In the genomic region with DNA sequence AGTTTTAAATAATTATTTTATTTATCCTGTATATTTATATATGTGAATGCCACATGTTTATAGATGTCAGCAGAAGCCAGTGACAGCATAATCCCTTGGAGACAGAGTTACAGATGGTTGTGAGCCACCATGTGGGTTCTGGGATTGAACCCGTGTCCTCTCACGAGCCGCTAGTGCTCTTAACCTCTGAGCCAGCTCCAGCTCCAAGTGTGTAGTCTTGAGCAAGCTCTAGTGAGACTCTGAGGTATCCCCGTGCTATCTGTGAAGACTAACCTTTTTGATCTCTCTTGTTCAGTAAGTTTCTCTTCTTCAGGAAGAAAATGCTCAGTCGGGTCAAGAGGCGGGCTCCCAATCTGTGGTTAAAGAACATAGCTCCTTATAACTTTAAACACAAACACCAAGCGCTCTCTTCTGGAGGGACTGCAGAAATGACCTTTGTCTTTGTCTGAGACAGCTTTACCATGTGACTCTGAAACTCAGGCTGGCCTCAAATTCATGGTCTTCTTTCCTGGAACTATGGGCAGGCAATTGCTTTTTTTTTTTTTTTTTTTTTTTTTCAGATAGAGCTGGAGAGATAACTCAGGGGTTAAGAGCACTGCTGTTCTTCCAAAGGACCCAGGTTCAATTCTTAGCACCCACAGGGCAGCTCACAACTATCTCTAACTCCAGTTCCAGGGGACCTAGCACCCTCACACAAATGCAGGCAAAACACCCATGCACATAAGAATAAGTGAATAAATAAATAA, we compare ENCODE assay signal across 24 mouse cellular contexts. TPM values are rescaled to one million over a fixed set of nuclear protein-coding genes. Genes with fewer than 3 reads are reported as not detected.
DNase-seq lines count a peak whose midpoint lies in the region; ATAC-seq lines count a peak whose summit lies in the region.
"Had no signal": no experiment of that assay in that cellular context is flagged by ENCODE, and none has a peak within 500 bp of the region (broad histone marks: within the 10 kb centered on the region; RNA-seq: fewer than 3 reads in every experiment).

No protein-coding gene starts in this region.

- no peak overlapping the region for H3K4me3 ChIP-seq in kidney, embryonic 14.5 days (ENCODE audit: low read length)
- no peak overlapping the region for H3K4me3 ChIP-seq in kidney, embryonic 16.5 days (ENCODE audit: low read length)
- no peak overlapping the region for H3K4me3 ChIP-seq in intestine, embryonic 16.5 days (ENCODE audit: low read length)
- H3K4me3 ChIP-seq in hindbrain, embryonic 16.5 days (ENCODE audit: low read length): no peak overlapping the region
- H3K4me3 ChIP-seq: forebrain, embryonic 13.5 days; heart, embryonic 13.5 days; midbrain, embryonic 12.5 days; neural tube, embryonic 13.5 days had no signal

- H3K4me1 ChIP-seq in kidney, embryonic 14.5 days (ENCODE audit: control insufficient read depth, insufficient read depth, low read length): no peaks in the 10 kb centered on the region
- H3K4me1 ChIP-seq in kidney, embryonic 16.5 days (ENCODE audit: insufficient read depth, low read length): no peaks in the 10 kb centered on the region
- no peaks in the 10 kb centered on the region for H3K4me1 ChIP-seq in intestine, embryonic 16.5 days (ENCODE audit: control insufficient read depth, insufficient read depth, low read length)
- no peaks in the 10 kb centered on the region for H3K4me1 ChIP-seq in hindbrain, embryonic 16.5 days (ENCODE audit: control insufficient read depth, insufficient read depth, low read depth, low read length)
- H3K4me1 ChIP-seq: forebrain, embryonic 13.5 days; heart, embryonic 13.5 days; midbrain, embryonic 12.5 days; neural tube, embryonic 13.5 days had no signal

- DNase-seq in kidney, adult 11 months: peak; percentile 23
- peak; percentile 30 to 49 for DNase-seq in kidney, postnatal 36 days
- DNase-seq in lung, postnatal 14 days: no peak
- DNase-seq: adrenal gland, adult 2 months; cerebellum, adult 2 months; cerebellum, postnatal 14 days; gastrocnemius, postnatal 25 days; heart, postnatal 10 days; liver; lung, adult 2 months; lung, postnatal 10 days; thymus, adult 2 months; thymus, postnatal 36 days had no signal

- WGBS in kidney, embryonic 14.5 days: 94% methylated on average over 7 of the region's 7 CpGs
- 94% methylated on average over 7 of the region's 7 CpGs for WGBS in kidney, embryonic 16.5 days
- 88% methylated on average over 7 of the region's 7 CpGs for WGBS in intestine, embryonic 16.5 days
- 94% methylated on average over 7 of the region's 7 CpGs for WGBS in hindbrain, embryonic 16.5 days

- no peak overlapping the region for H3K27ac ChIP-seq in kidney, embryonic 14.5 days (ENCODE audit: low read depth, low read length)
- H3K27ac ChIP-seq in kidney, embryonic 16.5 days (ENCODE audit: low read length): no peak overlapping the region
- H3K27ac ChIP-seq in intestine, embryonic 16.5 days (ENCODE audit: low read length): no peak overlapping the region
- no peak overlapping the region for H3K27ac ChIP-seq in hindbrain, embryonic 16.5 days (ENCODE audit: low read depth, low read length)
- H3K27ac ChIP-seq: forebrain, embryonic 13.5 days; heart, embryonic 13.5 days; hindbrain, embryonic 14.5 days; liver, embryonic 14.5 days; midbrain, embryonic 12.5 days; neural tube, embryonic 13.5 days had no signal

- H3K36me3 ChIP-seq in kidney, embryonic 14.5 days (ENCODE audit: control insufficient read depth, insufficient read depth, low read length): peaks cover 78% of the 10 kb centered on the region
- H3K36me3 ChIP-seq in kidney, embryonic 16.5 days (ENCODE audit: insufficient read depth, low read length): peaks cover 67% of the 10 kb centered on the region
- H3K36me3 ChIP-seq in intestine, embryonic 16.5 days (ENCODE audit: control insufficient read depth, insufficient read depth, low read length): peaks cover 14% of the 10 kb centered on the region
- peaks cover 40% of the 10 kb centered on the region for H3K36me3 ChIP-seq in hindbrain, embryonic 16.5 days (ENCODE audit: control insufficient read depth, insufficient read depth, low read length)

- no peak overlapping the region for H3K4me2 ChIP-seq in kidney, embryonic 14.5 days (replicated peaks; ENCODE audit: low read depth, low read length)
- H3K4me2 ChIP-seq in kidney, embryonic 16.5 days (replicated peaks; ENCODE audit: low read depth, low read length): no peak overlapping the region
- H3K4me2 ChIP-seq in intestine, embryonic 16.5 days (ENCODE audit: low read depth, low read length): no peak overlapping the region
- H3K4me2 ChIP-seq in hindbrain, embryonic 16.5 days (ENCODE audit: low read length): no peak overlapping the region
- H3K4me2 ChIP-seq: forebrain, embryonic 13.5 days; heart, embryonic 13.5 days; hindbrain, embryonic 14.5 days; midbrain, embryonic 12.5 days; neural tube, embryonic 13.5 days had no signal

- H3K9me3 ChIP-seq in kidney, embryonic 14.5 days (ENCODE audit: control insufficient read depth, low read length): no peaks in the 10 kb centered on the region
- H3K9me3 ChIP-seq in kidney, embryonic 16.5 days (ENCODE audit: low read length): no peaks in the 10 kb centered on the region
- no peaks in the 10 kb centered on the region for H3K9me3 ChIP-seq in intestine, embryonic 16.5 days (ENCODE audit: control insufficient read depth, low read length)
- H3K9me3 ChIP-seq in hindbrain, embryonic 16.5 days (ENCODE audit: control insufficient read depth, low read length): no peaks in the 10 kb centered on the region
- H3K9me3 ChIP-seq: forebrain, embryonic 13.5 days; heart, embryonic 13.5 days; midbrain, embryonic 12.5 days; neural tube, embryonic 13.5 days had no signal

- no peak for ATAC-seq in kidney, embryonic 14.5 days (ENCODE audit: low FRiP score, low TSS enrichment)
- no peak for ATAC-seq in kidney, embryonic 16.5 days (ENCODE audit: low FRiP score, low TSS enrichment)
- peak; percentile 79 for ATAC-seq in intestine, embryonic 16.5 days
- ATAC-seq in hindbrain, embryonic 16.5 days: no peak
- ATAC-seq: forebrain, embryonic 13.5 days; inflammation-experienced regulatory T-cells, adult 6 months had no signal

- no peak overlapping the region for H3K9ac ChIP-seq in kidney, embryonic 14.5 days (ENCODE audit: low read depth, low read length)
- no peak overlapping the region for H3K9ac ChIP-seq in kidney, embryonic 16.5 days (replicated peaks; ENCODE audit: low read length)
- H3K9ac ChIP-seq in intestine, embryonic 16.5 days (ENCODE audit: low read depth, low read length): no peak overlapping the region
- no peak overlapping the region for H3K9ac ChIP-seq in hindbrain, embryonic 16.5 days (ENCODE audit: low read depth, low read length)
- H3K9ac ChIP-seq: forebrain, embryonic 13.5 days; heart, embryonic 13.5 days; hindbrain, embryonic 14.5 days; liver, embryonic 14.5 days; midbrain, embryonic 12.5 days; neural tube, embryonic 13.5 days had no signal

- H3K27me3 ChIP-seq in kidney, embryonic 14.5 days (ENCODE audit: control insufficient read depth, insufficient read depth, low read length): no peaks in the 10 kb centered on the region
- no peaks in the 10 kb centered on the region for H3K27me3 ChIP-seq in kidney, embryonic 16.5 days (ENCODE audit: insufficient read depth, low read length)
- no peaks in the 10 kb centered on the region for H3K27me3 ChIP-seq in intestine, embryonic 16.5 days (replicated peaks; ENCODE audit: control insufficient read depth, insufficient read depth, low read length)
- no peaks in the 10 kb centered on the region for H3K27me3 ChIP-seq in hindbrain, embryonic 16.5 days (replicated peaks; ENCODE audit: control insufficient read depth, insufficient read depth, low read length)
- H3K27me3 ChIP-seq: forebrain, embryonic 13.5 days; heart, embryonic 13.5 days; midbrain, embryonic 12.5 days; neural tube, embryonic 13.5 days had no signal

RNA-seq across cellular contexts. Expression of a gene that starts 8.0 kb away (rescaled TPM):
- polyA plus RNA-seq in kidney, embryonic 14.5 days (2014; fragmentation: Nextera tagmentation; extraction: Ambion mirVana): 32.4 and 41.5 TPM in 2 replicates
- 35.5 and 39.0 TPM in 2 replicates for polyA plus RNA-seq in kidney, embryonic 16.5 days (2015; fragmentation: Nextera tagmentation; extraction: Ambion mirVana)
- polyA plus RNA-seq in intestine, embryonic 16.5 days (2015; fragmentation: Nextera tagmentation; extraction: Ambion mirVana): 23.0 and 27.3 TPM in 2 replicates
- 73.2 and 73.6 TPM in 2 replicates for polyA plus RNA-seq in hindbrain, embryonic 16.5 days (2015; fragmentation: Nextera tagmentation; extraction: Ambion mirVana)

RNA-seq across cellular contexts. Expression of a gene that starts 31.8 kb away (rescaled TPM):
- polyA plus RNA-seq in kidney, embryonic 14.5 days (2014; fragmentation: Nextera tagmentation; extraction: Ambion mirVana): 23.4 and 36.3 TPM in 2 replicates
- 20.8 and 23.2 TPM in 2 replicates for polyA plus RNA-seq in kidney, embryonic 16.5 days (2015; fragmentation: Nextera tagmentation; extraction: Ambion mirVana)
- 15.5 and 17.0 TPM in 2 replicates for polyA plus RNA-seq in intestine, embryonic 16.5 days (2015; fragmentation: Nextera tagmentation; extraction: Ambion mirVana)
- polyA plus RNA-seq in hindbrain, embryonic 16.5 days (2015; fragmentation: Nextera tagmentation; extraction: Ambion mirVana): 10.6 and 13.9 TPM in 2 replicates

RNA-seq across cellular contexts. Expression of a gene that starts 43.0 kb away (rescaled TPM):
- polyA plus RNA-seq in kidney, embryonic 14.5 days (2014; fragmentation: Nextera tagmentation; extraction: Ambion mirVana): 5.7 and 9.2 TPM in 2 replicates
- polyA plus RNA-seq in kidney, embryonic 16.5 days (2015; fragmentation: Nextera tagmentation; extraction: Ambion mirVana): 8.2 and 9.6 TPM in 2 replicates
- 15.1 and 15.5 TPM in 2 replicates for polyA plus RNA-seq in intestine, embryonic 16.5 days (2015; fragmentation: Nextera tagmentation; extraction: Ambion mirVana)
- polyA plus RNA-seq in hindbrain, embryonic 16.5 days (2015; fragmentation: Nextera tagmentation; extraction: Ambion mirVana): 10.0 and 14.0 TPM in 2 replicates
